Comparison of ENCODE assay signal across 7 mouse cellular contexts in genomic region chr13:46162025-46162374, GRCm38 (mm10).
A peak's percentile ranks its signal among the peaks of the same experiment; 100 is the strongest.
DNase-seq lines count a peak whose midpoint lies in the region; ATAC-seq and TF ChIP-seq lines count a peak whose summit lies in the region.

No protein-coding gene starts in this region.

- H3K27ac ChIP-seq in limb, embryonic 10.5 days = no peak overlapping the region; the same call in 1 of the 2 replicates
- H3K27ac ChIP-seq in midbrain, embryonic 15.5 days = peak overlapping the region; percentile 66
- no peak overlapping the region for H3K27ac ChIP-seq in spleen, adult 2 months (ENCODE audit: insufficient read depth, low read length)

- no peak for TF ChIP-seq POLR2A in spleen, adult 2 months (IDR thresholded peaks at IDR 0.05; ENCODE audit: low read depth, low read length)

- DNase-seq in adrenal gland, adult 8-10 months = peak; percentile 53
- DNase-seq in embryo, embryonic 11.5 days (ENCODE audit: low read depth, low spot score) = peak; percentile 65
- DNase-seq in heart, adult 18-20 months = peak; percentile 74 to 83
- peak; percentile 80 for DNase-seq in kidney, adult 18-20 months
- DNase-seq in limb, embryonic 10.5 days (ENCODE audit: low spot score) = peak; percentile 84
- peak; percentile 11 to 52 for DNase-seq in spleen, adult 2 months (ENCODE audit: low read depth in 1 of 2, low spot score in 2 of 2)

- H3K9me3 ChIP-seq in limb, embryonic 10.5 days (replicated peaks) = no peaks in the 10 kb centered on the region
- H3K9me3 ChIP-seq in midbrain, embryonic 15.5 days = 0 out of 2 replicates have a peak, but pooled peaks cover 4% of the 10 kb centered on the region

- TF ChIP-seq CTCF in spleen, adult 2 months (IDR thresholded peaks at IDR 0.05; ENCODE audit: extremely low read depth, insufficient read depth, insufficient read length, insufficient replicate concordance) = peak; percentile 93

- H3K4me3 ChIP-seq in limb, embryonic 10.5 days = peak overlapping the region; percentile 35
- H3K4me3 ChIP-seq in midbrain, embryonic 15.5 days = peak overlapping the region; percentile 26
- H3K4me3 ChIP-seq in spleen, adult 2 months (ENCODE audit: extremely low read depth, insufficient read depth, insufficient read length) = no peak overlapping the region

- no peaks in the 10 kb centered on the region for H3K36me3 ChIP-seq in limb, embryonic 10.5 days
- H3K36me3 ChIP-seq in midbrain, embryonic 15.5 days (replicated peaks) = no peaks in the 10 kb centered on the region
- H3K36me3 ChIP-seq in spleen, adult 2 months (ENCODE audit: control insufficient read depth, insufficient read depth, low read length) = no peaks in the 10 kb centered on the region

- H3K27me3 ChIP-seq in limb, embryonic 10.5 days (ENCODE audit: low read depth, poor library complexity, severe bottlenecking) = no peaks in the 10 kb centered on the region
- no peaks in the 10 kb centered on the region for H3K27me3 ChIP-seq in midbrain, embryonic 15.5 days (replicated peaks)
- H3K27me3 ChIP-seq in spleen, adult 2 months (ENCODE audit: control insufficient read depth, insufficient read depth, low read length) = no peaks in the 10 kb centered on the region

- peak overlapping the region; percentile 48 for H3K4me2 ChIP-seq in midbrain, embryonic 15.5 days

- 3% methylated on average over 10 of the region's 10 CpGs for WGBS in limb, embryonic 10.5 days
- WGBS in midbrain, embryonic 15.5 days = under 1% methylated on average over 10 of the region's 10 CpGs
- 7% methylated on average over 10 of the region's 10 CpGs for WGBS in spleen, adult 2 months

- peaks cover 20% of the 10 kb centered on the region for H3K4me1 ChIP-seq in limb, embryonic 10.5 days
- H3K4me1 ChIP-seq in midbrain, embryonic 15.5 days = peaks cover 10% of the 10 kb centered on the region
- H3K4me1 ChIP-seq in spleen, adult 2 months (ENCODE audit: control insufficient read depth, insufficient read depth, insufficient read length) = no peaks in the 10 kb centered on the region

- ATAC-seq in midbrain, embryonic 15.5 days (replicated peaks) = peak; percentile 91

- H3K9ac ChIP-seq in midbrain, embryonic 15.5 days = peak overlapping the region; percentile 28; the same call in 1 of the 2 replicates

Comparison
In these comparisons a context has a peak if more than half of its experiments do, and no peak if none do; other contexts are left out.
1. DNase-seq: peak in every context shown above with its lines; median percentile 84 in limb, embryonic 10.5 days; 80 in kidney, adult 18-20 months; 78 in heart, adult 18-20 months; 65 in embryo, embryonic 11.5 days; 53 in adrenal gland, adult 8-10 months; 32 in spleen, adult 2 months.